ENCODE assay signal across 28 mouse cellular contexts in genomic region chr15:36396791-36397190, GRCm38 (mm10).
DNase-seq lines count a peak whose midpoint lies in the region; TF ChIP-seq lines count a peak whose summit lies in the region.
"Had no signal": no experiment of that assay in that cellular context is flagged by ENCODE, and none has a peak within 500 bp of the region (broad histone marks: within the 10 kb centered on the region; RNA-seq: fewer than 3 reads in every experiment).

No protein-coding gene starts in this region.

- H3K36me3 ChIP-seq in CH12.LX (replicated peaks in 1 of 2; ENCODE audit: control insufficient read depth in 1 of 2, insufficient read depth in 1 of 2, low read length in 1 of 2) = no peaks in the 10 kb centered on the region
- H3K36me3 ChIP-seq: heart, embryonic 12.5 days; hindbrain, embryonic 15.5 days; kidney, embryonic 15.5 days; limb, embryonic 13.5 days; lung, embryonic 15.5 days; midbrain, embryonic 10.5 days; neural tube, embryonic 15.5 days had no signal

- no peak overlapping the region for H3K9ac ChIP-seq in CH12.LX (ENCODE audit: insufficient read depth, low read depth)
- H3K9ac ChIP-seq: forebrain, embryonic 13.5 days; heart, embryonic 12.5 days; hindbrain, embryonic 15.5 days; kidney, embryonic 15.5 days; limb, embryonic 13.5 days; lung, embryonic 15.5 days; neural tube, embryonic 15.5 days had no signal

- DNase-seq in thymus, postnatal 14 days = peak; percentile 55
- no peak for DNase-seq in thymus, postnatal 0 days (ENCODE audit: low spot score)
- DNase-seq in CH12.LX (ENCODE audit: extremely low read depth) = no peak
- DNase-seq in thymus, postnatal 25 days = peak; percentile 53
- DNase-seq in spleen, postnatal 36 days (ENCODE audit: low spot score in 2 of 2) = no peak
- no peak for DNase-seq in neural tube, embryonic 10.5 days (ENCODE audit: extremely low spot score, low spot score)
- no peak for DNase-seq in spleen, postnatal 10 days (ENCODE audit: low spot score in 2 of 2)
- DNase-seq: adrenal gland, postnatal 10 days; B cell, adult 2 months; cerebellum, adult 9-10 months; cerebellum, postnatal 36 days; gastrocnemius, postnatal 25 days; heart, adult 2 months; kidney, adult 18-20 months; kidney, postnatal 36 days; right cerebral cortex, postnatal 25 days had no signal

- no peaks in the 10 kb centered on the region for H3K27me3 ChIP-seq in CH12.LX (replicated peaks)
- H3K27me3 ChIP-seq: forebrain, embryonic 13.5 days; heart, embryonic 12.5 days; hindbrain, embryonic 15.5 days; kidney, embryonic 15.5 days; limb, embryonic 13.5 days; lung, embryonic 15.5 days; neural tube, embryonic 15.5 days had no signal

- H3K4me1 ChIP-seq in CH12.LX (ENCODE audit: control insufficient read depth in 1 of 2, insufficient read depth in 2 of 2) = peaks cover 7 to 34% of the 10 kb centered on the region in 2 experiments

- no peak overlapping the region for H3K4me3 ChIP-seq in CH12.LX (replicated peaks in 1 of 3; ENCODE audit: low read depth in 2 of 3, low read length in 2 of 3, poor library complexity in 1 of 3)
- H3K4me3 ChIP-seq: forebrain, embryonic 13.5 days; heart, adult 2 months; heart, embryonic 12.5 days; hindbrain, embryonic 15.5 days; kidney, embryonic 15.5 days; layer of hippocampus, adult 2 months; left cerebral cortex, adult 2 months; limb, embryonic 13.5 days; lung, embryonic 15.5 days; midbrain, embryonic 10.5 days; neural tube, embryonic 15.5 days had no signal

- dilution Hi-C loops in CH12.LX (cut with MboI; ENCODE audit: extremely low pct_ligation_motif_present, extremely low pct_unique_long_range_greater_than_20kb, low sequenced_read_pairs) = no loop called here

- no peak overlapping the region for H3K27ac ChIP-seq in CH12.LX (ENCODE audit: insufficient read depth, low read depth)
- H3K27ac ChIP-seq: forebrain, embryonic 13.5 days; heart, adult 2 months; hindbrain, embryonic 15.5 days; kidney, embryonic 15.5 days; layer of hippocampus, adult 2 months; left cerebral cortex, adult 2 months; limb, embryonic 13.5 days; lung, embryonic 15.5 days; midbrain, embryonic 10.5 days; neural tube, embryonic 15.5 days; stomach, postnatal 0 days had no signal

- TF ChIP-seq RAD21 in CH12.LX (IDR thresholded peaks at IDR 0.05; ENCODE audit: low read depth, low read length) = no peak

- no peak for TF ChIP-seq CTCF in CH12.LX (conservative IDR thresholded peaks at IDR 0.05 in 1 of 2, IDR thresholded peaks at IDR 0.05 in 1 of 2; ENCODE audit: low read depth in 2 of 2, low read length in 2 of 2)

- in situ Hi-C loops in CH12.LX (cut with MboI; ENCODE audit: low pct_ligation_motif_present, low pct_unique_long_range_greater_than_20kb, low sequenced_read_pairs) = no loop called here

- H3K4me2 ChIP-seq in CH12.LX (ENCODE audit: insufficient read depth, low read depth, poor library complexity, severe bottlenecking) = peak overlapping the region; percentile 56; the same call in 1 of the 2 replicates
- H3K4me2 ChIP-seq: forebrain, embryonic 13.5 days; heart, embryonic 12.5 days; hindbrain, embryonic 15.5 days; kidney, embryonic 15.5 days; limb, embryonic 13.5 days; liver, embryonic 11.5 days; lung, embryonic 15.5 days; neural tube, embryonic 15.5 days had no signal

- no peak for TF ChIP-seq EP300 in CH12.LX (IDR thresholded peaks at IDR 0.05; ENCODE audit: low read length)

- no peak for TF ChIP-seq POLR2A in CH12.LX (IDR thresholded peaks at IDR 0.05; ENCODE audit: low read depth, low read length)

- no peaks in the 10 kb centered on the region for H3K79me2 ChIP-seq in CH12.LX (replicated peaks; ENCODE audit: control insufficient read depth, extremely low read depth, insufficient read depth, poor library complexity, severe bottlenecking)

- no peaks in the 10 kb centered on the region for H3K9me3 ChIP-seq in CH12.LX (replicated peaks; ENCODE audit: low read length)
- H3K9me3 ChIP-seq: forebrain, embryonic 13.5 days; hindbrain, embryonic 15.5 days; kidney, embryonic 15.5 days; limb, embryonic 13.5 days; lung, embryonic 15.5 days; midbrain, embryonic 10.5 days; neural tube, embryonic 15.5 days had no signal

TF ChIP-seq in CH12.LX, 34 proteins besides CTCF, POLR2A, EP300 and RAD21:
- no peak for TF ChIP-seq ZC3H11A (IDR thresholded peaks at IDR 0.05; ENCODE audit: low read depth, low read length)
- TF ChIP-seq E2F4 (IDR thresholded peaks at IDR 0.05; ENCODE audit: insufficient replicate concordance, low read depth, low read length) = no peak
- TF ChIP-seq IRF4 (IDR thresholded peaks at IDR 0.05; ENCODE audit: low read depth, low read length) = no peak
- no peak for TF ChIP-seq ZKSCAN1 (IDR thresholded peaks at IDR 0.05; ENCODE audit: borderline replicate concordance, low read depth, low read length)
- TF ChIP-seq JUND (conservative IDR thresholded peaks at IDR 0.05; ENCODE audit: low read depth, low read length) = no peak
- no peak for TF ChIP-seq CHD1 (IDR thresholded peaks at IDR 0.05; ENCODE audit: low read depth, low read length)
- TF ChIP-seq SIN3A (IDR thresholded peaks at IDR 0.05; ENCODE audit: low read length) = no peak
- no peak for TF ChIP-seq MAZ (IDR thresholded peaks at IDR 0.05; ENCODE audit: low read depth, low read length)
- TF ChIP-seq UBTF (IDR thresholded peaks at IDR 0.05; ENCODE audit: low read depth, low read length) = no peak
- TF ChIP-seq ZMIZ1 (IDR thresholded peaks at IDR 0.05; ENCODE audit: low read depth, low read length) = no peak
- TF ChIP-seq MAX (IDR thresholded peaks at IDR 0.05; ENCODE audit: low read length) = no peak
- TF ChIP-seq KAT2A (IDR thresholded peaks at IDR 0.05; ENCODE audit: insufficient replicate concordance, low read length) = no peak
- TF ChIP-seq TBP (conservative IDR thresholded peaks at IDR 0.05; ENCODE audit: low read depth, low read length) = no peak
- no peak for TF ChIP-seq JUN (IDR thresholded peaks at IDR 0.05; ENCODE audit: insufficient read depth, low read depth, low read length)

Comparison
In these comparisons a context has a peak if more than half of its experiments do, and no peak if none do; other contexts are left out.
1. DNase-seq: peak in thymus, postnatal 14 days (single experiment) and thymus, postnatal 25 days (single experiment); none in thymus, postnatal 0 days (single experiment), CH12.LX (single experiment), spleen, postnatal 36 days (0 of 2), neural tube, embryonic 10.5 days (single experiment) and spleen, postnatal 10 days (0 of 2).